Mouse (Mus musculus): ENCODE measurements around the gene Cdk5rap1. TPM values are rescaled to one million over a fixed set of nuclear protein-coding genes. Genes with fewer than 3 reads are reported as not detected.

The Cdk5rap1 gene
- polyA plus RNA-seq, 1 experiment: not detected

DNA sequence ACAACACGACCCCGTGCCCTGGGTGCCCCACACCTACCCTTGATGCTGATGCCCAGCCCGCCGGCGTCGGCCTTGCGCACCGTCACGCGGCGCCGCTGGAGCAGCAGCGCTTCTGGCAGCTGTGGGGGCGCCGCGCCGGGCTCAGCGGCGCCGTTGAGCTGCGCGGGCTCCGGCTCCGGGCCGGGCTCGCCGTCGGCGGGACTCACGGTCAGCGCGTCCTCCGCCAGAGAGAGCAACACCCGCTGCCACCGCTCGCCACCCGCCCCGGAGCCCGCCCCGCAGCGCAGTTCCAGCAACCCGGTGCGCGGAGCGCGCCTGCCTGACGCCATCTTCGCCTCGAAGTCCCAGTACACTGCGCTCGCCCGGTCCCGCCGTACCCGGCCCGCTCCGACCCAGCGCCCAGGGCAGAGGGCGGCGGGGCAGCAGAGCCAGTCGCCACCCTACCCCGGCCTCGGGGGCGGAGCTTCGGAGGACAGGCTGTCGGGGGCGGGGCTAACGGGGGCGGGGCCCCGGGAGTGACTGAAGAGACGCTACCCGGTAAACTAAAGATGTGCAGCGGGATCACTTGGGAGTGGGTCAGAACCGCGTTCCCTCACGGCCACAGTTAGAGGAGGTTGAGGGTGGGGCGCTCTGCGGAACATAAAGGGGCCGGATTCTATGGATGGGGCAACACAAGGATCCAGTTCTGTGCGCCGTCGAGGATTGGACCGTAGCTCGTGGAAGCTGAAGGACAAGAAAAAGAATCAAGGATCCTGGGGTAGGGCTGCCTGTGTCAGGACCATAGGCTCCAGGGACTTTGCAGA is 35.0 kb upstream of the Cdk5rap1 start, which contains the start of gene Snta1:
Gene Snta1, minus strand, starts transcription at position 457 of the 803 bp plus-strand sequence.
- TF ChIP-seq POLR2A (IDR thresholded peaks at IDR 0.05; ENCODE audit: insufficient read depth, low read depth, low read length) (peak; percentile 64), CTCF (IDR thresholded peaks at IDR 0.05; ENCODE audit: insufficient read depth, low read depth, low read length) (no peak)
- Histone ChIP-seq H3K27ac (ENCODE audit: insufficient read depth, low read depth, low read length) (peak within 1 kb of the TSS; percentile 73), H3K4me1 (ENCODE audit: control insufficient read depth, insufficient read depth, low read length) (peaks cover 16% of the 10 kb centered on the region), H3K4me3 (ENCODE audit: insufficient read depth, low read depth, low read length) (peak within 1 kb of the TSS; percentile 72)
- under 1% methylated on average over 83 of the region's 84 CpGs for WGBS

DNA sequence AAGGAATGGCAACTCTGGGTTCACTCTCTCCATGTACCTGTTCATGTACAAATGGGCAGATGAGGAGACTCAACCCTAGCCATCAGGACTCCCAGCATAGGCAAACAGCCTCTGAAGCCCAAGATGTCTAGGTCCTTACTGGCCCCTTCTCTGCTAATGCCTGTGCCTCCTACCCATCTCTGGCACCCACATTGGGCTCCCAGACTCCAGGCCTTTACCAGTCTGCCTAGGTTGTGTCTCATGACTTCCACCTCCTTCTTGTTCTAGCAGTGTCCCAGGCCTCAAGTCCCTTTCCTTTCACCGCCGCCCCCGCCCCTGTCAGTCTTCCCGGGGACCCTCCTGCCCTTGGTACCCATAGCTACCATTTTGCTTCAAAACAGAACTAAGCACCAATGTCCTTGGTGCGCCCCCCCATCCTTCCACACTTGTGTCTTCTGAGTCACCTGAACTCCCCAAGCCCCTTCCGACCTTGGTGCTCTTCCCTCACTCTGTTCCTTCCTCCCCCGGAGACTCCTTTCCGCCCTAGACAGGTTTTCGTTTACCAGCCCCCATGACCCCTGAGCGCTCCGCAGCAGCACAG is 34.3 kb upstream of the Cdk5rap1 start:
- WGBS: 19% methylated on average over 11 of the region's 11 CpGs
- Histone ChIP-seq H3K4me3 (ENCODE audit: insufficient read depth, low read depth, low read length) (peak overlapping the region; percentile 72), H3K4me1 (ENCODE audit: control insufficient read depth, insufficient read depth, low read length) (peaks cover 17% of the 10 kb centered on the region), H3K27ac (ENCODE audit: insufficient read depth, low read depth, low read length) (peak overlapping the region; percentile 73)
- no peak for TF ChIP-seq POLR2A (IDR thresholded peaks at IDR 0.05; ENCODE audit: insufficient read depth, low read depth, low read length)
- no peak for TF ChIP-seq CTCF (IDR thresholded peaks at IDR 0.05; ENCODE audit: insufficient read depth, low read depth, low read length)

DNA sequence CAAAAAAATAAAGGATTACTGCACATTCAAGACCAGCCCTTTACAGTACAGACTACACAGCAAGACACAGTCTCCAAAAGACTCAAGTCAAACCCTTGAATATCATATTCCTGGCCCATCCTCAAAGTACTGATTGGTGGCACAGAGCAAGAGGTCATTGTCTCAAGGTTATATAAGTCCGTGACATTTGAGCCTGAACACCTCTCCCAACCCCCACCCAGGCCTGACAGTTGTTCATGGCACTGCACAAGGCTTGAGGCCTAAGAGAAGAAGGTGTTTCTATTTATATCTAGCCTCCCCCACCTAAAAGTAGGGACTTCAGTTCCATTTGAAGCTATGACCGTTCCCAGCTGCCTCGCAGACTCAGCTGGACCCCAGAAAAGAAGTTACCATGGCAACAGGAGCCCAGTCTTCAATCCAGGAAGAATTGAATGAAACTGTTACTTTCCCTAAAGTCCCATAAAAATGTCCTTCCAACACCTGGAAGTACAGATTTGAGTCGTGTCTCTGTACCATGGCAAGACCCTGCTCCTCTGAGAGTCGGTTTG is 32.7 kb upstream of the Cdk5rap1 start:
- 49% methylated on average over 5 of the region's 5 CpGs for WGBS
- peaks cover 17% of the 10 kb centered on the region for H3K4me1 ChIP-seq (ENCODE audit: control insufficient read depth, insufficient read depth, low read length)
- no peak overlapping the region for H3K27ac ChIP-seq (ENCODE audit: insufficient read depth, low read depth, low read length)
- no peak overlapping the region for H3K4me3 ChIP-seq (ENCODE audit: insufficient read depth, low read depth, low read length)
- TF ChIP-seq CTCF (IDR thresholded peaks at IDR 0.05; ENCODE audit: insufficient read depth, low read depth, low read length): no peak
- TF ChIP-seq POLR2A (IDR thresholded peaks at IDR 0.05; ENCODE audit: insufficient read depth, low read depth, low read length): no peak

DNA sequence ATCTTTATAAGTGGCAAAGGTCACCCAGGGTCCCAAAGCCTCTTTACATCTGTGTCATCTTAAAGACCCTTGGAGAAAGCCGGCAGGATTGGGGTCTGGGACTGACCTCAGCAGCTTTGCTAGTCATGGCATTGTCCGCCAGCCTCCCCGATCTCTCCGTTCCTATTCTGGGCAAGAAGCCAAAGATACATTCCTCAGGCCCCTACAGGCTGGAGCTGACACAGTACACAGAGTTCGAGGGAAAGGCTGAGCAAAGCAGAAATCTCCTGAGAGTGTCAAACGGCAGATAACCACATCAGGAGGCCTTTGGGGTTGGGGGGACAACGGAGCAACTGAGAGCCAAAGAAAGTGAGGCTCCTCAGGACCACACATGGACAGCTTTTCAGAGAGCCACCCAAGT is 30.0 kb upstream of the Cdk5rap1 start:
- H3K27ac ChIP-seq (ENCODE audit: insufficient read depth, low read depth, low read length): no peak overlapping the region; the same call in 1 of the 2 replicates
- TF ChIP-seq POLR2A (IDR thresholded peaks at IDR 0.05; ENCODE audit: insufficient read depth, low read depth, low read length): no peak
- no peak for TF ChIP-seq CTCF (IDR thresholded peaks at IDR 0.05; ENCODE audit: insufficient read depth, low read depth, low read length)
- 20% methylated on average over 7 of the region's 7 CpGs for WGBS

DNA sequence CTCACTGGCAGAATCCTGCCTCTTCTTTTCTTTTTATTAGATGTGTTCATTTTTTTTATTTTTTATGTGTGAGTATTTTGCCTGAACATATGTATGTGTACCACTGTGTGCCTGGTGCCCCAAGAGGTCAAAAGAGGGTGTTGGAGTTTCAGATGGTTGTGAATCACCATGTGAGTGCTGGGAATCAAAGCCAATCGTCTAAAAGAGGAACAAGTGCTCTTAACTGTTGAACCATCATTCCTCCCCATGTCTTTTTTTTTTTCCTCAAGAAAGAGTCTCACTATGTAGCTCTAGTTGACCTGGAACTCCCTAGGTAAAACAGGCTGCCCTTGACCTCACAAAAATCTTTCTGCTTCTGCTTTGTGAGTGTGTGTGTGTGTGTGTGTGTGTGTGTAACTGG is 29.2 kb upstream of the Cdk5rap1 start:
- H3K27ac ChIP-seq (ENCODE audit: insufficient read depth, low read depth, low read length): no peak overlapping the region
- no peak overlapping the region for H3K4me3 ChIP-seq (ENCODE audit: insufficient read depth, low read depth, low read length)
- H3K4me1 ChIP-seq (ENCODE audit: control insufficient read depth, insufficient read depth, low read length): peaks cover 10% of the 10 kb centered on the region
- TF ChIP-seq POLR2A (IDR thresholded peaks at IDR 0.05; ENCODE audit: insufficient read depth, low read depth, low read length): no peak
- TF ChIP-seq CTCF (IDR thresholded peaks at IDR 0.05; ENCODE audit: insufficient read depth, low read depth, low read length): no peak
- WGBS: 59% methylated on average over 1 of the region's 1 CpGs

More for the DNA sequence above, 30.0 kb upstream of the Cdk5rap1 start:
- H3K4me1 ChIP-seq (ENCODE audit: control insufficient read depth, insufficient read depth, low read length): peaks cover 13% of the 10 kb centered on the region
- no peak overlapping the region for H3K4me3 ChIP-seq (ENCODE audit: insufficient read depth, low read depth, low read length)

DNA sequence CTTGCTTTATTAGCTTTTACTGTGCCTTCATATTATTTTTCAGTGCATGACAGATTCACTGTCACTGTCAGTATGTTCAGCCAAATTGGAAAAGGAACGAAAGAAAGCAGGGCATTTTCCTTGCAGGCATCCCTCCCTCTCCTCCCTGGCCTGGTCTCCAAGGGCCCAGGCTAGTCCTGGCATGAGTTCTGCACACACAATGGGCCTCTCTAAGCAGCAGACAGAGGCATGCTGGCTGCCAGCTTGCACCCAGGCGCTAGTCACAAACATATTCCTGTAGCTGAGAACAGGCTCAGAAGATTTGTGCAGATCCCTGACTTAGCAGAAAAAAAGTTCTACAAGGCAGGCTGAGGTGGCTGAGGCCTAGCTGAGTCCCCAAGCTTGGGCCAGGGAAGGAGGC is 26.5 kb upstream of the Cdk5rap1 start:
- H3K4me3 ChIP-seq (ENCODE audit: insufficient read depth, low read depth, low read length): no peak overlapping the region
- 56% methylated on average over 2 of the region's 2 CpGs for WGBS
- 0 out of 2 replicates have a peak overlapping the region, but pooled peaks have one; percentile 23 for H3K27ac ChIP-seq (ENCODE audit: insufficient read depth, low read depth, low read length)
- TF ChIP-seq CTCF (IDR thresholded peaks at IDR 0.05; ENCODE audit: insufficient read depth, low read depth, low read length) (no peak), POLR2A (IDR thresholded peaks at IDR 0.05; ENCODE audit: insufficient read depth, low read depth, low read length) (no peak)
- H3K4me1 ChIP-seq (ENCODE audit: control insufficient read depth, insufficient read depth, low read length): peaks cover 10% of the 10 kb centered on the region

DNA sequence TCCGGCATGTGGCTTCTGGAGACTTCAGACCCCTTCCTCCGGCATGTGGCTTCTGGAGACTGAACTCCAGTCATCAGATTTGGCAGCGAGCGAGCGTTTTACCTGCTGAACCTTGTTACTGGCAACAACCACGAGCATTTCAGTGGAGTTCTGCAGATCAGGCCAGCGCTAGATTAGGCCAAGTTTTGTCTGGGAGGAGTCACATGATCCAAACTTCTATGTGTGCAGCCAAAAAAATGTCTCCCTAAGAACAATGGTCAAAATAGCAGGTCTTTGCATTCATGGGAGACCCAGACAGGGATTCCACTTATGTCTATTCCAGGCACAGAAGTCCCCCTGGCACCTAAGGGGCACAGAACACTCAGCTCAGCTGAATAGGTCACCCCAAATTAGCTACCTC is 25.5 kb upstream of the Cdk5rap1 start:
- H3K4me3 ChIP-seq (ENCODE audit: insufficient read depth, low read depth, low read length): no peak overlapping the region
- TF ChIP-seq POLR2A (IDR thresholded peaks at IDR 0.05; ENCODE audit: insufficient read depth, low read depth, low read length): no peak
- no peak for TF ChIP-seq CTCF (IDR thresholded peaks at IDR 0.05; ENCODE audit: insufficient read depth, low read depth, low read length)
- no peak overlapping the region for H3K27ac ChIP-seq (ENCODE audit: insufficient read depth, low read depth, low read length)
- 67% methylated on average over 7 of the region's 7 CpGs for WGBS
- H3K4me1 ChIP-seq (ENCODE audit: control insufficient read depth, insufficient read depth, low read length): peaks cover 5% of the 10 kb centered on the region

DNA sequence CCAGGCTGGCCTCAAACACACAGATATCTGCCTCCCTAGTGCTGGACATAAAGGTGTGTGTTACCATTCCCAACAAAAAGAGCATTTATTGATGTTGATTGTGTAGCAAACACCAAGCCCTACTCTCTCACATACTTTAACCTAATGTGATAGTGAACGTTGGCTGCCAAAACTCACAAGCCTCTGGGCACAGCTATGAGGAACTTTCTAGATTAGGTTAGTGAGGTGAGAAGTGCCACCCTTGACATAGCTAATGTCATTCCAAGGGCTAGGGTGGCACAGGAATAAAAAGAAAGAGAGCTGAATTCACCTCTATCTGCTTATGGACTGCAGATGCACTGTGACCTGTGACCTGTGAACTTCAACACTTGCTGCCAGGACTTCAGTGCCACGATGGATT is 23.7 kb upstream of the Cdk5rap1 start:
- TF ChIP-seq CTCF (IDR thresholded peaks at IDR 0.05; ENCODE audit: insufficient read depth, low read depth, low read length) (no peak), POLR2A (IDR thresholded peaks at IDR 0.05; ENCODE audit: insufficient read depth, low read depth, low read length) (no peak)
- Histone ChIP-seq H3K4me1 (ENCODE audit: control insufficient read depth, insufficient read depth, low read length) (no peaks in the 10 kb centered on the region), H3K4me3 (ENCODE audit: insufficient read depth, low read depth, low read length) (no peak overlapping the region), H3K27ac (ENCODE audit: insufficient read depth, low read depth, low read length) (no peak overlapping the region)
- WGBS: 88% methylated on average over 2 of the region's 2 CpGs

DNA sequence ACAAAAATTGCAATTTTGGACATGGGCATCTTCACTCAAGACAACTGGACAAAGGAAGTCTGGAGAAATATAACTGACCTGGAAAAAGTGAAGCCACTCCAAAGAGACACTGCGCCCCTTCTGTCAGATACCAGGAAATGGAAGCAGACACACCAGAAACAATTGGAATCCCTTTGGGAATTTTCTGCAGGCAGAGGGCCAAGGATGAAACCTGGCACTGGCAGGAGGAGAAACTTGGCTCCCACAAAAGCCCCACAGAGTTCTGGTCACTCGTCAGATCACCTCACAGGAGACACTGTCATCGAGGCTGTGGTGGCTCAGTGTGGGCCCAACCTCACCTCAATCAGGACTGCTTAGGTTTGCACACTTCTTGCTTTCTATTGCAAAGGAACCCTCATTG is 21.8 kb upstream of the Cdk5rap1 start:
- no peak overlapping the region for H3K27ac ChIP-seq (ENCODE audit: insufficient read depth, low read depth, low read length)
- WGBS: 71% methylated on average over 3 of the region's 3 CpGs
- peaks cover 9% of the 10 kb centered on the region; the same call in 1 of the 2 replicates for H3K4me1 ChIP-seq (ENCODE audit: control insufficient read depth, insufficient read depth, low read length)
- no peak overlapping the region for H3K4me3 ChIP-seq (ENCODE audit: insufficient read depth, low read depth, low read length)
- TF ChIP-seq POLR2A (IDR thresholded peaks at IDR 0.05; ENCODE audit: insufficient read depth, low read depth, low read length) (no peak), CTCF (IDR thresholded peaks at IDR 0.05; ENCODE audit: insufficient read depth, low read depth, low read length) (no peak)

Measured in olfactory bulb, adult 2 months (tissue).